Mouse (Mus musculus) cerebellum, adult 2 months (tissue): ENCODE results near the gene March7.

Experiments used
- CTCF ChIP-seq: fragments of 200-500 bp; IDR thresholded peaks from 2 replicates; pipeline ENCODE4 v1.5.1; 2011; ENCODE audit warnings: low read depth, mild to moderate bottlenecking, control low read depth, low read length, moderate library complexity, borderline replicate concordance; ENCODE audit not compliant: insufficient read depth
- POLR2A ChIP-seq: fragments of 200-500 bp; IDR thresholded peaks from 2 replicates; pipeline ENCODE4 v1.6.1; 2011; ENCODE audit warnings: low read length, control low read depth, borderline replicate concordance; ENCODE audit not compliant: insufficient read depth

DNA sequence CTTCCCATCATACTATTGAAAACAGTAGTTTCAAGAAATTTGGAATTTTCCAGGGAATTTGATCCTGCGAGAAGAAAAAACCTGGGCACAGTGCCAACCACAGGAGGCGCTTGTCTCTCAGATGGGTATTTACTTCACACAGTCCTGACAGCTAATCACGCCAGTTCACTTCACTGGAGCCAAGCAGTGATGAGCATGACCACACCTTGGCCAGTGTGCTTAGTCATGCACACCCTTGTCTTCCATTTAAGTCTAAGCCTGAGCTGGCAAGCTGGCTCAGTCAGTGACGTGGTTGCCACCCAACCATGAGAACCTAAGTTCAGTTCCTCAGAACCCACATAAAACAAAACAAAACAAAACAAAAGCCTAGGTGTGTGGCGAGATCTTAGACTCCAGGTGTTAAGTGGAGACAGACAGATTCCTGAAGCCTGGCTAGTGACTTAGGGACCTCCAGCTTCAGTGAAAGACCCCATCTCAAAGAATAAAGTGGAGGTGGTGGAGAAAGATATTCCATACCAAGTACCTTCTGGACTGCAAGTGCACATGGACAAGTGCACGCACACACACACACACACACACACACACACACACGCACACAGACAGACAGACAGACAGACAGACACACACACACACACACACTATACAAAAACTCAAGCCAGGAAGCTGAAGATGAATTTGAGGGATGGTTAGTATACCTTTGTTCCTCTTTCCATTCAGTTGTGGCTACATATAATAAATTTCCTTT is 37.7 kb upstream of the March7 start:
- TF ChIP-seq CTCF (peak; percentile 20; the same call in 1 of the 2 replicates), POLR2A (no peak)
